Mouse (Mus musculus) olfactory bulb, adult 2 months (tissue): ENCODE data around the gene Arid1b. TPM values are rescaled to one million over a fixed set of nuclear protein-coding genes. Genes with fewer than 3 reads are reported as not detected.

Experiments used
- H3K27ac ChIP-seq: fragments of 200-500 bp; 2 replicates; pipeline ENCODE4 v1.5.1; 2012; ENCODE audit warnings: low read depth, low read length; ENCODE audit not compliant: insufficient read depth
- H3K4me1 ChIP-seq: fragments of 200-500 bp; 2 replicates; pipeline ENCODE4 v1.6.1; 2012; ENCODE audit warnings: low read length; ENCODE audit not compliant: control insufficient read depth, insufficient read depth
- H3K4me3 ChIP-seq: fragments of 200-500 bp; 2 replicates; pipeline ENCODE4 v1.5.1; 2012; ENCODE audit warnings: mild to moderate bottlenecking, low read depth, low read length, moderate library complexity; ENCODE audit not compliant: insufficient read depth
- CTCF ChIP-seq: fragments of 200-500 bp; IDR thresholded peaks from 2 replicates; pipeline ENCODE4 v1.5.1; 2012; ENCODE audit warnings: low read depth, mild to moderate bottlenecking, low read length, moderate library complexity; ENCODE audit not compliant: insufficient read depth
- POLR2A ChIP-seq: fragments of 200-500 bp; IDR thresholded peaks from 2 replicates; pipeline ENCODE4 v1.6.1; 2012; ENCODE audit warnings: mild to moderate bottlenecking, low read depth, low read length, moderate library complexity; ENCODE audit not compliant: insufficient read depth
- WGBS: fragments of 180-500 bp; shearing (Covaris S2); methylation state at CpG from one replicate; pipeline ENCODE4 v1.1.7; 2018; 5-methylcytosine and 5-hydroxymethylcytosine counted together
- polyA plus RNA-seq: library from polyadenylated mRNA; stranded (reverse); fragments of >200 nt; gene quantifications from 2 replicates; pipeline ENCODE4 v1.2.4, GENCODE M21; 2012; ENCODE audit warnings: low replicate concordance; ENCODE audit not compliant: missing spikeins, insufficient read depth, insufficient read length

Gene Arid1b
- polyA plus RNA-seq, 1 experiment, result not detected

DNA sequence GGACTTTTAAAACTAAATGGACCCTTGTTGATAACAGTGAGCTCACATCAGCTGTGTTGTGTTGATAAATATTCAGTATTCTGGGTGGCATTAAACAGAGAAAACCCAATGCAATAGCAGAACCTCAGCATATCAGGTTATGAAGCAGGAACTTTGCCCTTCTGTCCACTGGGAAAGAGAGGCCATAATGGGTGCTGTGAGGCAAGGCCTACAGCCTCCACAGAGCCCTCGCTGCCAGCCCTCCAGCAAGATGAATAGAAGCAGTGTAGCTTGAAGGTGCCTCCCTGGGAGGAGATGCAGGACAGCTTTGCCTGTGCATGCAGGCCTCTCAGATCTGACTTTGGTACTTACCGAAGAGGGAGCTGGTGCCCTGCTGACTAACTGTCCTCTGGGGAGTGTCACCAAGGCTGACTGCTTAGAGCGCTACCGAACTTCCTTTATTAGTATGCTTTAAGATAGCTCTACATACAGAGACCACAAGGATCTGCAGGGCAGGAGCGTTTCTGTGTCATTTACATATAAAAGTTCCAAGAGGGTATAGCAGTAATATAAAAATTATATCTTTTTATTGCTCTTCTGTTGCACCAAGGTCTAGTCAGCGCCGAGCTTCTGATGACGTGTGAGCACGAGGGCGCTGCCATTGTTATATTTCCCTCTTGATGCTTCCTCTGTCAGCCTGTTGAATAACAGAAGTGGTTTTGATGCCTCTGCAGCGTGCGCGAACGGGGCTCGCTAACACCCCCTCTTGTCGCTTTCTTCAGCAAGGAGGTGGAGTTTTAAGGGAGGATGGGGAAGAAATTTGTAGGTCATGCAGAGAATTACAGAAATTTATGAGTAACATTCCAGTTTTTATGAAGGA, 244.5 kb downstream of the Arid1b start:
- Histone ChIP-seq H3K4me1 (peaks cover 22% of the 10 kb centered on the region), H3K27ac (no peak overlapping the region), H3K4me3 (no peak overlapping the region)
- no peak for TF ChIP-seq POLR2A
- TF ChIP-seq CTCF, result no peak
- WGBS, result 34% methylated on average over 16 of the region's 16 CpGs

DNA sequence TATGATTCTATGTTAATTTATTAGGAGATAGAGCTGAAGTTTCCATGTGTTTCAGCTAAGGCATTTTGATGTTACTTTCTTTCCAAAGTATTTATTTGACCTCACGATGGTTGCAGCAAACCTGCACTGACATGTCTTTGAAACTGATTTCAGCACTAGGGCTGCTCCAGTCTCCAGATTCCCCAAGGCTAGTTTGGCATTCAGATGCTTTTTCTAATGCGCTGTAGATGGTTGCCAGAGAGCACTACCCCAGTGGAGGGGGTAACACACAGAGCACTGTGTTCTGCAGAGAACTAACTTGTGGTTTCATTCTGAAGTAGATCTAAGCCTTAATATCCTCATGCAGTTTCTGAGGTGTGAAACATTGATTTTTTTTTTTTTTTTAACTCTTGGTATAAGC, 250.4 kb downstream of the Arid1b start:
- 49% methylated on average over 2 of the region's 2 CpGs for WGBS
- Histone ChIP-seq H3K4me1 (peaks cover 29% of the 10 kb centered on the region), H3K27ac (no peak overlapping the region), H3K4me3 (no peak overlapping the region)
- TF ChIP-seq POLR2A, result no peak
- TF ChIP-seq CTCF, result no peak

DNA sequence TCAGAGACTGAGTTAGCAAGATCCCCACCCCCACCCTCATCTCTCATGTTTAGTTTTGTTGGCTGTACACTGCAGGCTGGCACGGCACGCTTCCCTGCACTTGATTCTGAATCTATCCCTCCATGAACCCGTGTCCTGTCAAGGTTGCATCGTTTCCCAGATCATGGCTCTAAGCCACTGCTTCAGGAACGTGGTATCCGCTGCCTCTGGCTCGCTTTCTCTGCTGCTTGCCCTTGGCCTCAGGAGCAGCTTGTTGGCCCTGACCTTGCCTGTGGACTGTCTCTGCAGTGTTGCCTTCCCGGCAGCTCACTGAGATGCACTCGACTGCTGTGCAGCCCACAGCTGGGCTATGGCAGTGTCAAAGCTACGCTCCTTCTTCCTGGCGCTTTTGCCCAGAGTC, 252.6 kb downstream of the Arid1b start:
- Histone ChIP-seq H3K4me3 (no peak overlapping the region), H3K4me1 (peaks cover 34% of the 10 kb centered on the region), H3K27ac (no peak overlapping the region)
- WGBS, result 48% methylated on average over 11 of the region's 11 CpGs
- no peak for TF ChIP-seq POLR2A
- TF ChIP-seq CTCF, result no peak

DNA sequence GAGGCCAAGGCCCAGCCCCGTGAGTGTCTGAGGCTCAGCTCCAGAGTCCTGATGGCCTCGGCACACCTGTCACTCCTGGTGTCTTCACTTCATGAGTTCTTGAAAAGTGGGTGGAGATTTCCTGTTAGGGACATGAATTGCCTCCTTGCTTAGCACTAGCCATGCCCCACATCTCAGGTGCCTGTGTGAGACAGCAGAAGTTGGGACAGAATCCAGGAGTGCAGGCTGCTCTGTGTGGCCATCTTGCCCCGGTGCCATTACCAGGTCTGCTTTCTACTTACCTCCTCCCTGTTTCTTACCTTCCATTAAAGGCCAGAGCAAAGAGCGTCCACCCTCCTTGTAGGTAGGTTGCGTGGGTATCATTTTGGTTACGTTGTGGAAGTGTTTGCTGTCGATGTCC, 253.1 kb downstream of the Arid1b start:
- WGBS, result 94% methylated on average over 7 of the region's 7 CpGs
- Histone ChIP-seq H3K4me1 (peaks cover 34% of the 10 kb centered on the region), H3K27ac (no peak overlapping the region), H3K4me3 (no peak overlapping the region)
- TF ChIP-seq POLR2A (no peak), CTCF (no peak)

DNA sequence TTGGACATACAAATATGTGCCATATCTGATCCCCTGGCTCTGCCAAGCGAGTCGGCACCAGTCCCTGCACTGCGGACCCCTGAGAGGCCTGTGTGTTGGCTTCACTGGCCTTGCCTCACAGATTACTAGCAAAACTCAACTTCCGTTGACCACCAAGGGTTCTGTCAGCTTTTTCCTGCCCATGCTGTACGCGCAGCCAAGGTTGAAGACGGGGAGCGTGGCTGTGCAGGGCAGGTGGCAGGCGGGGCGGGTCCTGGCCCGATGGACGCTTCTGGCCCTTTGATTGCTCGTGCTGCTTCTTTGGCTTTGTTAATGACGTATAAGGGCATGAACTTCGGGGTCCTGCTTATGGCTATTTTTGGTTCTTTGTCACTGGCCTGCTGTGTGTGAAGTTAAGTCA, 253.6 kb downstream of the Arid1b start:
- TF ChIP-seq POLR2A, result no peak
- no peak for TF ChIP-seq CTCF
- H3K4me3 ChIP-seq, result no peak overlapping the region
- WGBS, result 95% methylated on average over 15 of the region's 15 CpGs
- H3K4me1 ChIP-seq, result peaks cover 33% of the 10 kb centered on the region
- no peak overlapping the region for H3K27ac ChIP-seq

DNA sequence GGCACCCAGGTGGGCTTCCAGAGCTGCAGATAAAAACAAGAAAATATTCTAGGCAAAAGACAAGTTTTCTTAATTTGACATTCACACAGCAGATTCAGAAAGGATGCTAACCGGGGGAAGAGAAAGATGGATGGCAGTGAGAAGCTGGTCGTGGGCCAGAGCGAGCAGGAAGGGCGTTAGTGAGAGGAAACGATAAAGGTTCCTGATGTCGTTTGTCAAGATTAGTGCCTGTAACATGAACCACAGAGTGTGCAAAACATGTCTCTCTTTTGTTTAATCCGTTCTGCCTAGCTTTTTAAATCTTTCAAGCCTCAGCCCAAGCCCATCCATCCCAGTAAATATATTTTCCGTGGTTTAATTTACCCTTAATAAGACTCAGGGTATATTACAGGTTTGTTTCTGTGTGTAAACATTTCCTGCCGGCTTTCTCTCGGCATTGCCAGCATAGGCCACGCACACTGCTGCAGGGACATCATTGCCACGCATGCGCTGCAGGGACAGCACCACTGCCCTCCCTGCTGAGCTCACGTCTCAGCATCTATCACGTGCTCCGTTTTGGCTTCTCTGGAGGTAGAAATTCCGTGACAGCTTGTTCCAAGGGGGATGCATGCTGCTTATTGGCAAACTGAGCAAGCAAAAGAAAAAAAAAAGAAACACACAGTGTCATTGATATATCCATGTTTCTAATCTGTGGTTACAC, 255.0 kb downstream of the Arid1b start:
- no peak overlapping the region; the same call in 1 of the 2 replicates for H3K27ac ChIP-seq
- H3K4me3 ChIP-seq, result no peak overlapping the region
- WGBS, result 34% methylated on average over 17 of the region's 17 CpGs
- H3K4me1 ChIP-seq, result peaks cover 35% of the 10 kb centered on the region
- TF ChIP-seq POLR2A (no peak), CTCF (no peak)

DNA sequence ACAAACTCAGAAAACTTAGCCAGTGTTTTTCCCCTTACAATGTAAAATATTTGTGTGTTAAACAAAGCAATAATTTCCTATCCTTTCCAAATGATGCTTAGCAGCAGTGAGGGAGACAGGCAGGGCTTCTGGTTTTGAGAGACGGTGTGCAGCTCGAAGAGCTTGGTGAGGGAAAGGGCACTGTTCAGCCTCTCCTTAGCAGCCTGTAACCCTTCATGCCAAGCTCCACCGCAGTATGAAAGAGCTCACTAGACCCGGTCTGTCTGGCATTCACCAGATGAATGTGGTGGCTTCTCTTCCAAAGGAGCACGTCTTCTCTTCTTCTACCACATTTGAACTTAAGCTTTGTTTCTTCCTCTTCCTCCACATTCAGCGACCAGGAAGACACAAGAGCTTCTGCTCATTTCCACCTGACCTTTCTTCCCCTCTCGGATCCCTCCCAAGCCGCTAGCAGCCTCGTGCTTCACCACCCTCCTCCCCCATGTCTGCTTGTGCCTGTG, 255.6 kb downstream of the Arid1b start:
- no peak overlapping the region for H3K27ac ChIP-seq
- no peak overlapping the region for H3K4me3 ChIP-seq
- TF ChIP-seq POLR2A (no peak), CTCF (no peak)
- H3K4me1 ChIP-seq, result peaks cover 39% of the 10 kb centered on the region
- WGBS, result 51% methylated on average over 9 of the region's 9 CpGs

DNA sequence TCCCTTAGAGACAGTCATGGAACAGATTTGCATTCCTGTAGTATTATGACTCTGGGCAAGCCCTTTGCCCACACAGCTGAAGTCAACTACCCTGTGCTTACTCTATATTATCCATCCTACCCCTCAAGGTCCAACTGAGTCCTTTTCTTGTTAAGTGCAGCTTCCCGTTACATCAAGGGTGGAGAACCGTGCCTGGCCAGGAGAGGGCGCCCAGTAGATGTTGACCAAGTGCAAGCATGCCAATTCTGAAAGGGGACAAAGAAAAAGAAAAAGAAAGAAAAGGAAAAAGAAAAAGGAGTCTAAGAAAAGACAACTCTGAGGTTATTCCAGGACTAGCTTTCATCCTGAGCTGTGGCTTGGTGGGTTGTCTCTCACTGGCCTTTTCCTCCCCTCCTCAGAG, 258.3 kb downstream of the Arid1b start:
- TF ChIP-seq CTCF (peak; percentile 53), POLR2A (no peak)
- Histone ChIP-seq H3K4me3 (no peak overlapping the region), H3K4me1 (peaks cover 39% of the 10 kb centered on the region), H3K27ac (no peak overlapping the region)
- 17% methylated on average over 3 of the region's 3 CpGs for WGBS

DNA sequence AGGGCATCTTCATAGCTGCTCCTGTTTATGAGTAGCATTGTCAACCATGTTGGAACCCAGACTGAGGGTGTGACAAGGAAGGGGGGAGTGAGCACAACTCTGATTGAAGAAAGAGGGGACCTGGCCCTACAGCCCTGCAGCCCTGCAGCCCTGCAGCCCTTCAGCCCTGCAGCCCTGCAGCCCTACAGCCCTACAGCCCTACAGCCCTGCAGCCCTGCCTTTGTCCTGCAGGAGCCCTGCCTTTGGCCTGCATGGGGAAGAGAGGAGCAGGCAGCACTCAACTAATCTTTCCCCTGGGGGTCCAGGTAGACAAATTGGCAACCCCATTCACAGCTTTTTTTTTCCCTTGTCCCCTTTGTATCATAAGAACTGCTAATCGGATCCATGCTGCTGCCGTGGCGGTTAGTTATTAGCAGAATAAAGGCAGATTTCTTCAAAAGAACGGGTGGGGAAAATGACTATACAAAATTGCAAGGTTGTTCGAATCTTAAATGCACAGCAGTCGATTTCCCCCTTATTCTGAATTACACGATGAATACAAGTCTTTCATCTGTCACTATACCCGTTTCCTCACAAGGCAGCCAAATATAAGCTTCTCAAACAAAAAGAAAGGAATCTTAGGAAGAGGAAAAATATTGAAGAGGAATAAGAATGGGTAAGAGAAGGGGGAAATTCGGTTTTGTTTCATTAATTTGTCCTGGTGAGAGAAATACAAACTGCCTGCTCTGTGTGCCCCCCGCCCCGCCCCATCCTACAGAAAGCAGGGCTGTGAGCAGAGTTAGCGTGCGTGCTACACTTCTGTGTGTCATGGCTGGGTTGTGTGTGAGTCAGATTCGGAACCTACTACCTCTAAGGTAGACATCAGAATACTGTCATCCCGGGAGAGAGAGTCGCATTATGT, 260.8 kb downstream of the Arid1b start:
- no peak overlapping the region for H3K27ac ChIP-seq

More for the DNA sequence above, 260.8 kb downstream of the Arid1b start:
- 46% methylated on average over 16 of the region's 16 CpGs for WGBS
- H3K4me1 ChIP-seq, result peaks cover 26% of the 10 kb centered on the region
- TF ChIP-seq POLR2A (no peak), CTCF (no peak)
- H3K4me3 ChIP-seq, result no peak overlapping the region
